In genomic region chr12:12220755-12221496, GRCm38 (mm10) we compare ENCODE assay signal across 13 mouse cellular contexts. TPM values are rescaled to one million over a fixed set of nuclear protein-coding genes. Genes with fewer than 3 reads are reported as not detected.
DNase-seq lines count a peak whose midpoint lies in the region; ATAC-seq lines count a peak whose summit lies in the region.
"Had no signal": no experiment of that assay in that cellular context is flagged by ENCODE, and none has a peak within 500 bp of the region (broad histone marks: within the 10 kb centered on the region; RNA-seq: fewer than 3 reads in every experiment).

No protein-coding gene starts in this region.

- peak; percentile 37; the same call in 1 of the 2 replicates for ATAC-seq in hindbrain, embryonic 16.5 days
- ATAC-seq in hindbrain, embryonic 14.5 days (ENCODE audit: low FRiP score): no peak
- ATAC-seq in erythroid progenitor cell, adult 5-6 weeks (replicated peaks; ENCODE audit: low FRiP score, poor library complexity, severe bottlenecking): no peak

- H3K4me1 ChIP-seq in hindbrain, embryonic 16.5 days (ENCODE audit: control insufficient read depth, insufficient read depth, low read depth, low read length): no peaks in the 10 kb centered on the region
- H3K4me1 ChIP-seq in hindbrain, embryonic 14.5 days (replicated peaks; ENCODE audit: control insufficient read depth, insufficient read depth, low read length): 0 out of 2 replicates have a peak, but pooled peaks cover 3% of the 10 kb centered on the region
- H3K4me1 ChIP-seq: embryonic facial prominence, embryonic 10.5 days; hindbrain, embryonic 15.5 days; lung, embryonic 15.5 days; neural tube, embryonic 12.5 days had no signal

- H3K27me3 ChIP-seq in hindbrain, embryonic 16.5 days (replicated peaks; ENCODE audit: control insufficient read depth, insufficient read depth, low read length): no peaks in the 10 kb centered on the region
- H3K27me3 ChIP-seq in hindbrain, embryonic 14.5 days (ENCODE audit: control insufficient read depth, insufficient read depth, low read length): no peaks in the 10 kb centered on the region
- H3K27me3 ChIP-seq: hindbrain, embryonic 15.5 days; lung, embryonic 15.5 days; neural tube, embryonic 12.5 days had no signal

- no peak overlapping the region for H3K27ac ChIP-seq in hindbrain, embryonic 16.5 days (ENCODE audit: low read depth, low read length)
- no peak overlapping the region for H3K27ac ChIP-seq in hindbrain, embryonic 14.5 days
- H3K27ac ChIP-seq: embryonic facial prominence, embryonic 10.5 days; hindbrain, embryonic 15.5 days; lung, embryonic 15.5 days; neural tube, embryonic 12.5 days had no signal

- intact Hi-C loops in left cerebral cortex, postnatal 14 days (cut with DNase I): no loop called here

- no peak for DNase-seq in hindbrain, embryonic 14.5 days (ENCODE audit: low spot score)
- DNase-seq in brain, embryonic 18.5 days (ENCODE audit: low read depth, low spot score): peak; percentile 85
- peak; percentile 55 to 73 for DNase-seq in frontal cortex, postnatal 10 days (ENCODE audit: low spot score in 2 of 2)
- DNase-seq in left cerebral cortex, postnatal 14 days (ENCODE audit: low spot score in 2 of 2): peak; percentile 62 to 78
- DNase-seq in thymus, adult 18-20 months: no peak
- DNase-seq: gastrocnemius, postnatal 10 days; thymus, postnatal 36 days had no signal

- H3K4me2 ChIP-seq in hindbrain, embryonic 16.5 days (ENCODE audit: low read length): no peak overlapping the region
- H3K4me2 ChIP-seq in hindbrain, embryonic 14.5 days (replicated peaks): no peak overlapping the region
- H3K4me2 ChIP-seq: hindbrain, embryonic 15.5 days; lung, embryonic 15.5 days; neural tube, embryonic 12.5 days had no signal

- 75% methylated on average over 8 of the region's 8 CpGs for WGBS in hindbrain, embryonic 16.5 days
- WGBS in hindbrain, embryonic 14.5 days: 82% methylated on average over 8 of the region's 8 CpGs

- no peak overlapping the region for H3K9ac ChIP-seq in hindbrain, embryonic 16.5 days (ENCODE audit: low read depth, low read length)
- H3K9ac ChIP-seq in hindbrain, embryonic 14.5 days: no peak overlapping the region
- H3K9ac ChIP-seq: hindbrain, embryonic 15.5 days; lung, embryonic 15.5 days; neural tube, embryonic 12.5 days had no signal

- no peaks in the 10 kb centered on the region for H3K36me3 ChIP-seq in hindbrain, embryonic 16.5 days (ENCODE audit: control insufficient read depth, insufficient read depth, low read length)
- H3K36me3 ChIP-seq in hindbrain, embryonic 14.5 days (replicated peaks; ENCODE audit: control insufficient read depth, insufficient read depth): no peaks in the 10 kb centered on the region
- H3K36me3 ChIP-seq: embryonic facial prominence, embryonic 10.5 days; hindbrain, embryonic 15.5 days; lung, embryonic 15.5 days; neural tube, embryonic 12.5 days had no signal

- no peaks in the 10 kb centered on the region for H3K9me3 ChIP-seq in hindbrain, embryonic 16.5 days (ENCODE audit: control insufficient read depth, low read length)
- H3K9me3 ChIP-seq in hindbrain, embryonic 14.5 days (ENCODE audit: control insufficient read depth, low read length): no peaks in the 10 kb centered on the region
- H3K9me3 ChIP-seq: embryonic facial prominence, embryonic 10.5 days; hindbrain, embryonic 15.5 days; lung, embryonic 15.5 days; neural tube, embryonic 12.5 days had no signal

- no peak overlapping the region for H3K4me3 ChIP-seq in hindbrain, embryonic 16.5 days (ENCODE audit: low read length)
- no peak overlapping the region for H3K4me3 ChIP-seq in hindbrain, embryonic 14.5 days (replicated peaks; ENCODE audit: low read length)
- H3K4me3 ChIP-seq: embryonic facial prominence, embryonic 10.5 days; hindbrain, embryonic 15.5 days; lung, embryonic 15.5 days; neural tube, embryonic 12.5 days had no signal

RNA-seq across cellular contexts. Expression of gene Fam49a, which starts 41.0 kb away (rescaled TPM):
- 61.9 and 65.1 TPM in 2 replicates for polyA plus RNA-seq in hindbrain, embryonic 16.5 days (2015; fragmentation: Nextera tagmentation; extraction: Ambion mirVana)
- 66.3 and 80.7 TPM in 2 replicates for polyA plus RNA-seq in hindbrain, embryonic 14.5 days (2014; fragmentation: Nextera tagmentation; extraction: Ambion mirVana)
- total RNA-seq in left cerebral cortex, postnatal 14 days (2021): 100 to 1,000 TPM; 287 to 288 TPM
- total RNA-seq in erythroid progenitor cell, adult 5-6 weeks (2015; ENCODE audit: low replicate concordance): 7.6 and 13.4 TPM in 2 replicates
- total RNA-seq in erythroid progenitor cell, adult 5-6 weeks (2017; ENCODE audit: low replicate concordance): 3.3 and 5.8 TPM in 2 replicates

Comparison
In these comparisons a context has a peak if more than half of its experiments do, and no peak if none do; other contexts are left out.
1. DNase-seq: peak in brain, embryonic 18.5 days (single experiment), frontal cortex, postnatal 10 days (2 of 2) and left cerebral cortex, postnatal 14 days (2 of 2); none in hindbrain, embryonic 14.5 days (single experiment) and thymus, adult 18-20 months (0 of 2).
2. RNA of gene Fam49a, which starts 41.0 kb away (total RNA-seq): 287 to 288 TPM in left cerebral cortex, postnatal 14 days; 3.3 to 13.4 TPM in erythroid progenitor cell, adult 5-6 weeks; every median in the first group is over 10 times any median in the second.